Mouse (Mus musculus): ENCODE measurements around the gene Ypel2.

Gene Ypel2

GRCm38 (mm10) chr11:86892996-86893670 lies 100.4 kb downstream of the Ypel2 start:
- no peak for DNase-seq

Data from kidney, adult 11 months (tissue).